Mouse (Mus musculus) megakaryocyte-erythroid progenitor cell, adult 5 weeks (primary cell): ENCODE results near the gene Nkx2-1. TPM values are rescaled to one million over a fixed set of nuclear protein-coding genes. Genes with fewer than 3 reads are reported as not detected.

Experiments used
- polyA plus RNA-seq: library from polyadenylated mRNA; stranded (reverse); fragments of >175 nt; gene quantifications from 2 replicates; pipeline ENCODE4 v1.2.3, GENCODE M21; 2012

Nkx2-1 gene
- not detected in 2 replicates for polyA plus RNA-seq

DNA sequence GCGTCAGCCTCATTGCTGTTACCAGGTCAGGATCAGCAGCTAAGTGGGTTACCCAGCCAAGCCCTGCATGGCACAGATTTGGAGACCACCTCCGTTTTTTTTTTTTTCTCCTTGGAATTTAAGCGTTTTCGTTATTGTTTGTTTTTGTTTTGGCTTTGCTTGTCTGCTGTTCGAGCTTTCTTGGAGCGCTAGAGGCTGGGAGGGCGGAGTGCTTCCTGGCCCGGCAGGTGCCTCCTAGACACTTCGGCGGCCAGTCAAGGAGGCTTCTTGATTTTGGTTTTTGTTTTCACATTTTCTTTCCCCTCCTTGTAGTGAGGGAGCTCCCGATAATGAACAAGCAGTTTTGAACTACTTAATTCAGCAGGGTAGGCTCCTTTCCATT lies at the start of gene Nkx2-1:
Nkx2-1 (minus strand) TSS at position 25 of the 382 bp plus-strand sequence.

Other genes with a start within 250 kb of the Nkx2-1 start
- gene Mbip, start 191.0 kb downstream of the Nkx2-1 start, polyA plus RNA-seq = 14.1 and 15.7 TPM in 2 replicates
- gene Nkx2-9, start 76.4 kb upstream of the Nkx2-1 start, polyA plus RNA-seq = not detected in 2 replicates
- gene Pax9, start 154.9 kb upstream of the Nkx2-1 start, polyA plus RNA-seq = 0.04 TPM in 1 of 2 replicates, not detected in the other